Mouse (Mus musculus): ENCODE data around the gene Ncs1. TPM values are rescaled to one million over a fixed set of nuclear protein-coding genes. Genes with fewer than 3 reads are reported as not detected.

Gene Ncs1
- polyA plus RNA-seq (2017; shearing (Covaris generic)): 0.40 TPM

DNA sequence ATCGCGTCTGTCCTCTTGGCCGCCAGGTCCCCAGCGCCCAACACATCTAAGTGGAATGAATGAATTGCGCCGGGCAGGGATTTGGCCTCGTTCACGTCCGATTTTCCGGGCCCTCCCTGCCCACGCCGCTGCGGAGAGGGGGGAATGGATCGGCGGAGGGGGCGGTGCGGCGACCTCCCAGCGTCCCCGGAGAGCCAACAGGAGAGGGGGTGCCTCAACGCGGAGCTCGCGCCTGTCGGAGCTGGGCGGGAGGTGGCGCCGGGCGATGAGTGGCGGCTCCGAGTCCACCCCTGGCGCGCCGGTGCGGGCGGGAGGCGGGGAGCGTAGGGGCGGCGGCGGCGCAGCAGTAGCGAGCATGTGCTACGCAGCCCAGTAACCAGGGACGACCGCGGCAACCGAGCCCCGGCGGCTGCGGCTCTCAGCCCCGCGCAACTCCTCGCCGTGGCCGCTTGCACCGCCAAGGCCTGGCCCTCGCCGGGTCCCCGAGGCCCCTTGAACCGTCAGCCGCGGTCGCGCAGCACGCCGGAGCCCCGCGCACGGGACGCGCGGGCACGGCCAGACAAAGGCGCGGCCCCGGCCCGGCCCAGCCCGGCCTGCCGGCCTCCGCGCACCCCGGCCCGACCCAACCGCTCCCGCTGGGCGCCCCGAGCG, at the start of gene Ncs1:
TSS of gene Ncs1 (plus strand) at position 333 of the 651 bp plus-strand sequence.

DNA sequence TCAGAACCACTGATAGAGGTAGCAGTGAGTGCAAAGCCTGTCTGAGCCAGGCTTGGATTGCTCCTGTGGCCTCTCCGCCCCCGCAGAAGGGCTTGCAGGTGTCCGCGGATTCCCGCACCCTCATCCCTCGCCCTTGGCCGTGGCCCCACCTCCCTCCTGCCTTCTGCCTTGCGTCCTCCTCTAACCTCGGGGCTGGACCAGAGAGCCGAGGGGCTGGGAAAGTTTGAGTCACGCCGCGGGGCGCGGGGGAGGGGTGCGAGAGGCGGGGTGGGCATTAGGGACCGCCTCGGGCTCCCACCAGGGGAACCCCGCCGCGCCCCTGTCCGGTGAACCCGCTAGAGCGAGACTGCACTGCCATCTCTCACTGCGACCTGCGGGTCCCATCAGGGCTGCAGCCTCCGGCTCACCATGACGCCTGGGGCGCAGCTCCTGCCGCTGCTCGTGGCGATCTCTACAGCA, 68.4 kb downstream of the Ncs1 start, which contains the start of gene Hmcn2:
TSS of gene Hmcn2 (plus strand) at position 409 of the 459 bp plus-strand sequence.

Other genes with a start within 250 kb of the Ncs1 start
- 178 TPM for gene Fnbp1, start 103.8 kb upstream of the Ncs1 start, polyA plus RNA-seq (2017; shearing (Covaris generic))
- gene Gpr107, start 93.5 kb upstream of the Ncs1 start, polyA plus RNA-seq (2017; shearing (Covaris generic)): 83.8 TPM
- gene Hmcn2, start 68.6 kb downstream of the Ncs1 start, polyA plus RNA-seq (2017; shearing (Covaris generic)): 0.37 TPM
- gene Ass1, start 224.4 kb downstream of the Ncs1 start, polyA plus RNA-seq (2017; shearing (Covaris generic)): 123 TPM